Mouse (Mus musculus) hindbrain, embryonic 12.5 days (tissue): ENCODE measurements around the gene Sspo. TPM values are rescaled to one million over a fixed set of nuclear protein-coding genes. Genes with fewer than 3 reads are reported as not detected.

Experiments
- ATAC-seq: fragments of 200-750 bp; cut with Nextera tagmentation; 2 replicates; pipeline ENCODE4 v1.8.0; 2017; ENCODE audit warnings: moderate TSS enrichment; ENCODE audit not compliant: low FRiP score
- H3K27ac ChIP-seq: fragments of 300-500 bp; sonication (generic); 2 replicates; pipeline ENCODE4 v1.5.1; 2016; ENCODE audit warnings: mild to moderate bottlenecking
- H3K27me3 ChIP-seq: fragments of 300-500 bp; sonication (generic); 2 replicates; pipeline ENCODE4 v1.6.1; 2016; ENCODE audit warnings: mild to moderate bottlenecking
- H3K36me3 ChIP-seq: fragments of 300-500 bp; sonication (generic); 2 replicates; pipeline ENCODE4 v1.6.1; 2016; ENCODE audit warnings: mild to moderate bottlenecking
- H3K4me1 ChIP-seq: fragments of 300-500 bp; sonication (generic); 2 replicates; pipeline ENCODE4 v1.6.1; 2016
- H3K4me2 ChIP-seq: fragments of 300-500 bp; sonication (generic); replicated peaks from 2 replicates; pipeline ENCODE4 v1.6.1; 2016; ENCODE audit warnings: mild to moderate bottlenecking
- H3K4me3 ChIP-seq: fragments of 300-500 bp; sonication (generic); 2 replicates; pipeline ENCODE4 v1.5.1; 2016; ENCODE audit warnings: mild to moderate bottlenecking
- H3K9ac ChIP-seq: fragments of 300-500 bp; sonication (generic); 2 replicates; pipeline ENCODE4 v1.6.1; 2016; ENCODE audit warnings: mild to moderate bottlenecking, moderate library complexity
- H3K9me3 ChIP-seq: fragments of 300-500 bp; sonication (generic); replicated peaks from 2 replicates; pipeline ENCODE4 v1.6.1; 2016; ENCODE audit warnings: mild to moderate bottlenecking
- WGBS: fragments of 180-500 bp; shearing (Covaris S2); methylation state at CpG from one replicate; pipeline ENCODE4 v1.1.7; 2016; 5-methylcytosine and 5-hydroxymethylcytosine counted together
- polyA plus RNA-seq: library from polyadenylated mRNA; unstranded; fragments of >200 nt; fragmentation: Nextera tagmentation; extraction: Ambion mirVana; gene quantifications from 2 replicates; pipeline ENCODE4 v1.2.1, GENCODE M21; 2016

The Sspo gene
- 0.34 and 0.40 TPM in 2 replicates for polyA plus RNA-seq

DNA sequence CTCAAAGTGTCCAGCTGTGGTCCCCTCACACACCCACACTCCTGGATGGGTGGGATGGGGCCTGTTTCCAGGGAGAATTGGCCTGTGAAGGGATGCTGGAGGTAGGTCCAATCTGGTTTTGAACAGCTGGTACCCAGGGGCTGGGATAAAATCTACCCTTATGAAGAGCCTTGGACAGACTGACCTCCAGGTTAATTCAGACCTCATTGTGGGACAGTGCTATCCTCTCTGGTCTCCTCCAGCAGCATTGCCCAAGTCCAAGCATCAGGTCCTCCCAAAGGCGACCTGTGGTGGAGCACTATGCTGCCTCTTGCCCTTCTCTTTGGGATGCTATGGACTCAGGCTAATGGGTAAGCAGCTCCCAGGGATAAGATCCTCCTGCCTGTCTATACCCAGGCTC lies at the start of gene Sspo:
TSS of gene Sspo (plus strand) at position 301 of the 400 bp plus-strand sequence.
- no peak within 1 kb of the TSS for H3K4me2 ChIP-seq
- no peaks in the 10 kb centered on the region for H3K9me3 ChIP-seq
- WGBS: 81% methylated on average over 1 of the region's 1 CpGs
- H3K27me3 ChIP-seq: no peaks in the 10 kb centered on the region
- H3K4me3 ChIP-seq: no peak within 1 kb of the TSS
- H3K27ac ChIP-seq: no peak within 1 kb of the TSS
- H3K36me3 ChIP-seq: no peaks in the 10 kb centered on the region
- no peak within 1 kb of the TSS for H3K9ac ChIP-seq
- no peak for ATAC-seq
- peaks cover 15% of the 10 kb centered on the region for H3K4me1 ChIP-seq

DNA sequence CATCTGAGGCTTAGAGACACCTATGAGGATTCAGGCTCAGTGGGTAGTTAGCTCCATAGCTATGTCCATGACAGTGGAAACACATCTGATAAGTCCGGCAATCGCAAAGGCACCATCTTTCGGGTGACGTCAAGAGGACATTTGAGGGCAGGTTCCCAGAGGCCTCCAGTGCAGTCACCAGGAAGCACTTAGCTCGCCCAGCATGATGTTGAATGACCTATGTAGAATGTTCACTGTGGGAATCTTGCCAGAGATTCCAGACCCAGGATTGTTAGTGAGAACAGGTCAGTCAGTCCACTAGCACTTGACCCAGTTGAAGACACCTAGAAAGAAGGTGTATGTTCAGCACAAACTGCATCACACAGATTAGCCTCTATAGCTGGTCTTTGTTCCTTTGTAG lies 48.1 kb upstream of the Sspo start:
- 96% methylated on average over 5 of the region's 5 CpGs for whole genome bisulfite sequencing
- ATAC-seq: no peak

DNA sequence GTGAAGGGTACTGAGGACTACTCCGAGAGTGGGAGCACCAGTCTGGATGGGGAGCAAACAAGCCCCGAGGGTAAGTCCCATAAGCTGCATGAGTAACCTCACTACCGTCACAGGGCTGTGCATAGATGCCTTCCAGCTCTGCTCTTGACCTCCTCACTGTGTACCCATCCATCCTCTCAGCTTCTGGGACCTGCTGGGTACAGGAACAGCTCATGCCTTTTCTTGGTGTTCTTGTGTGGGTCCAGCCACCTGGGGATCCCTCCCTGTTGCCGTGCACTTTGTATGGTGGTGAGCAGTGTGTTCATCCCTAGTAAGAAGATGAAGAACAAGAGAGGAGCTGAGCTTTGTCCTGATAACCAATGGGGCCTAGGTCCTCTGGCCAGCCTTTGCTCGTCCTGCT lies 44.0 kb upstream of the Sspo start:
- Histone ChIP-seq H3K4me3 (no peak overlapping the region), H3K4me1 (no peaks in the 10 kb centered on the region), H3K27ac (no peak overlapping the region), H3K4me2 (no peak overlapping the region), H3K36me3 (peaks cover 52% of the 10 kb centered on the region), H3K9ac (no peak overlapping the region), H3K9me3 (no peaks in the 10 kb centered on the region), H3K27me3 (no peaks in the 10 kb centered on the region)
- WGBS: 99% methylated on average over 5 of the region's 5 CpGs
- ATAC-seq: no peak

More for the DNA sequence above, 48.1 kb upstream of the Sspo start:
- peaks cover 12% of the 10 kb centered on the region for H3K36me3 ChIP-seq
- no peak overlapping the region for H3K4me3 ChIP-seq
- H3K9me3 ChIP-seq: no peaks in the 10 kb centered on the region
- H3K4me2 ChIP-seq: no peak overlapping the region
- H3K9ac ChIP-seq: no peak overlapping the region
- H3K4me1 ChIP-seq: peaks cover 16% of the 10 kb centered on the region
- H3K27me3 ChIP-seq: no peaks in the 10 kb centered on the region
- no peak overlapping the region for H3K27ac ChIP-seq

DNA sequence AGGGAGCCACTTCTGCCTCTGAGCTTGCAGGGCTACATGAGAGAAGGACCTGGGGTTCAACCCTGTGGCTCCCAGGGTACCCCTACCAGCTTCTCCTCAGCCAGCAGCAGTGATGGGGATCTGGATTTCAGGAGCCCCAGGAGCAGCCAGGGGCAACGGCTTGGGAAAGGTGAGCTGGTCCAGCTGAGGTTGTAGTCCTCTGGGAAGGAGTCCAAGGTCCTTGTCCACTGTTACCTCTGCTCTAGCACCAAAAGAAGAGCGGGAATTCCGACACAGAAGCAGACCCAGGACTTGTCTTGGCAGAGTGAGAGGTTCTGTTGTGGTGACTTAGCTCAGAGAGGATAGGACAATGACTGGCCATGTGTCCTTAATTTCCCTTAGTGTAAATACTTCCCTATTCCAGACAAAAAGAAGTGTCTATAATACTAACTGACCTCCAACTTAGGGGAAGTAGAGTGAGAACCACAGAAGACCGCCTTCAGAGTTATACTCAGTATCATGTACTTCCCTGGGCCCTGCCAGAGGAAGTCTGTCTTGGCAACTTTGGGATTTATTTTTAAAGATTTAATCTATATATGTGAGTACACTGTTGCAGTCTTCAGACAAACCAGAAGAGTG lies 38.2 kb upstream of the Sspo start:
- Histone ChIP-seq H3K36me3 (peaks cover 99% of the 10 kb centered on the region), H3K27ac (no peak overlapping the region), H3K9me3 (no peaks in the 10 kb centered on the region), H3K4me1 (no peaks in the 10 kb centered on the region), H3K9ac (no peak overlapping the region), H3K27me3 (no peaks in the 10 kb centered on the region), H3K4me3 (no peak overlapping the region), H3K4me2 (no peak overlapping the region)
- 98% methylated on average over 4 of the region's 4 CpGs for WGBS
- ATAC-seq: no peak

DNA sequence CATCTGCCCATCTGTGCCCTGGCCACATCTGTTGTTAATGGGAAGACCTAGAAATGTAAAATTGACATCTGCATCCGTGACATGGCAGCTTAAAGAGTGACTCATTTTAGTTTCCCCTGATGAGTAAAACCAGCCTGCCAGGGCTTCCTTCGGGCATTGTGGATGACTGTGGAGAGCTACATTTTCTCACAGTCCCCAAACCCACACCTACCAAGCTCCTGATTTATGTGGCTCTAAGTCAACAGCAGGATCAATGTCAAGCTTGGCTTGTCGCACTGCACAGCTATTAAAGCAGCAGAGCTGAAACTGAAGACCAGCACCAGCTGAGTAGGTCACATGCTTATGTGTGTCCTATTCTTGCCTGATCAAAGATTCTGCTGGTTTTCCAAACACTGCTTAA lies 37.5 kb upstream of the Sspo start:
- ATAC-seq: no peak
- Histone ChIP-seq H3K9ac (no peak overlapping the region), H3K27ac (no peak overlapping the region), H3K36me3 (peaks cover 99% of the 10 kb centered on the region), H3K4me1 (no peaks in the 10 kb centered on the region), H3K9me3 (no peaks in the 10 kb centered on the region), H3K4me3 (no peak overlapping the region), H3K27me3 (no peaks in the 10 kb centered on the region), H3K4me2 (no peak overlapping the region)
- 87% methylated on average over 3 of the region's 3 CpGs for WGBS

DNA sequence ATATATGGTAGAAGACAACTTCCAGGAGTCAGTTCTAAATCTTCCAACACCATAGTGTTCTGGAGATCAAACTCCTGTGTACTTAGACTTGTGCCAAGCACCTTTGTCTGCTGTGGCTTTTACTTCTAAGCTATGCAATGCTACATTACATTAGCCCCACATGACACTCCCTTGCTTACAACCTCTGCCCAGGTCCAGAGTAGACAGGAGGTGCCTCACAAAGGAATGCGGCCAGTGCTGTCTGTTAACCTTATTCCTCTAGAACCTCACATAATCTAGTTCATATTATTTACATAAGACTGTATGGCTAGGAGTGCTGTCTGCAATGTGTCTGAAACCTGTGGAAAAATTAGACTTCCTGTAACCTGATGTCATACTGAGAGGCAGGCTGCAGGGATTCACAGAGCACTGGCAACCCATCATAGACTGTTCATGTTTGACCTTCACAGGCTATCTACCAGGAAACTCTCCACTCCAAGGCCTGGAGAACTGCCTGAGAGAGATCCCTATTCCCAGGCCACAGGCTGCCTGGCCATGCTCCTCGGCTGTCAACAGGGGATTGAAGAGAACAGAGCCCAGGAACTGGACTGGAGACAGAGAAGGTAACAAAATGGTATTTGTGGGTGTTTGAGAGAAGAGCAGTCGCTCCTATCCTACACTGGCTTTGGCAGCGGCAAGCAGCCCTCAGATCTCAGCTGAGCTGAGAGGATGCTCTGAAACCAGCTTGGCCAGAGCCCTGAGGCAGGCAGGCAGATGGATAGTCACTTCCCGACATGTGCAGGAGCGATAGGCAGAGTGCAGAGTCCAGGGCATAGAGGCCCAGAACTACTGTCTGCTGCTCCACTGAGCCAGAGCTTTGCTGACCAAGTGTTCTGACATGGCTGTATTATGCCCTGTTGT lies 36.6 kb upstream of the Sspo start:
- no peaks in the 10 kb centered on the region for H3K27me3 ChIP-seq
- ATAC-seq: no peak
- H3K9me3 ChIP-seq: no peaks in the 10 kb centered on the region
- no peak overlapping the region for H3K4me2 ChIP-seq
- H3K4me1 ChIP-seq: no peaks in the 10 kb centered on the region
- peaks cover 100% of the 10 kb centered on the region for H3K36me3 ChIP-seq
- no peak overlapping the region for H3K9ac ChIP-seq
- no peak overlapping the region for H3K4me3 ChIP-seq
- WGBS: 96% methylated on average over 6 of the region's 6 CpGs
- no peak overlapping the region for H3K27ac ChIP-seq

DNA sequence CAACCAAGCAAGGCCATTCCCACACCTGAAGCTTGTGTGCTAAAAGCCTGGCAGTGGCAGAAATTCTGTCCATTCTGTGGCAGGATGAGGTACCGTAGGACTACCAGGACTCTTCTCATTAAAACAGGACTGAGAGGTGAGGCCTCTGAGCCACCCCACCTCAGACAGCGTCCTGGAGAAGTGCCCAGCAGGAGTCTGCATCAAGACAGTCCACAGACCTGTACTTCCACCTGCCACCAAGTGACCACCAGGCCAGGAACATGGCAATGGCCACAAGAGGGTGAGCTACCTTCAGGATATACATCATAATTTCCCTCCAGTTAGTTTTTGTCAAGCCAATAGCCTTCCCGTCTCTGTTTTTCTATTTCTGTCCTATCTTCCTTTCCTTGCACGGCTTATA lies 35.9 kb upstream of the Sspo start:
- peaks cover 100% of the 10 kb centered on the region for H3K36me3 ChIP-seq
- H3K4me1 ChIP-seq: no peaks in the 10 kb centered on the region
- H3K9ac ChIP-seq: no peak overlapping the region
- no peak for ATAC-seq
- no peak overlapping the region for H3K4me2 ChIP-seq
- no peaks in the 10 kb centered on the region for H3K9me3 ChIP-seq
- WGBS: 91% methylated on average over 4 of the region's 4 CpGs
- H3K4me3 ChIP-seq: no peak overlapping the region
- no peak overlapping the region for H3K27ac ChIP-seq
- H3K27me3 ChIP-seq: no peaks in the 10 kb centered on the region

DNA sequence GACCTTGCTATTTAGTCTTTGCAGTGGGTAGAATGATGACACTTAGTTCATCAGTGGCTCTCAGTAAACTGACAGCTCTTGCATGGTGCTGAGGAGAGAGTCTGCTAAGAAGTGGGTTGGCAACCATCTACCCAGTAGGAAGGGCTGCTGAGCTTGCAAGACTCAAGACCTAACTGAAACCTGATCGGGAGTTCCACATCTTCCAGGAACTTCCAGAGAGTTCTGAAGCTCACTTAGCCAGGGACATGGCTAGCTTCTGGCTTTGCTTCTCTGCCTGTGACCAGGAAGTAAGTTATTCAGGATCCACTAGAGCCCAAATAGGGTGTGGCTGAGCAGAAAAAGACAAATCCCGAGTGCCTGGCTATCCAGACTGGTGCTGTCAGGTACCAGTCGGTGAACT lies 35.4 kb upstream of the Sspo start:
- no peaks in the 10 kb centered on the region for H3K9me3 ChIP-seq
- no peak overlapping the region for H3K4me3 ChIP-seq
- ATAC-seq: no peak
- no peaks in the 10 kb centered on the region for H3K27me3 ChIP-seq
- no peaks in the 10 kb centered on the region for H3K4me1 ChIP-seq
- no peak overlapping the region for H3K4me2 ChIP-seq
- WGBS: 92% methylated on average over 3 of the region's 3 CpGs
- no peak overlapping the region for H3K9ac ChIP-seq
- H3K27ac ChIP-seq: no peak overlapping the region
- H3K36me3 ChIP-seq: peaks cover 99% of the 10 kb centered on the region

DNA sequence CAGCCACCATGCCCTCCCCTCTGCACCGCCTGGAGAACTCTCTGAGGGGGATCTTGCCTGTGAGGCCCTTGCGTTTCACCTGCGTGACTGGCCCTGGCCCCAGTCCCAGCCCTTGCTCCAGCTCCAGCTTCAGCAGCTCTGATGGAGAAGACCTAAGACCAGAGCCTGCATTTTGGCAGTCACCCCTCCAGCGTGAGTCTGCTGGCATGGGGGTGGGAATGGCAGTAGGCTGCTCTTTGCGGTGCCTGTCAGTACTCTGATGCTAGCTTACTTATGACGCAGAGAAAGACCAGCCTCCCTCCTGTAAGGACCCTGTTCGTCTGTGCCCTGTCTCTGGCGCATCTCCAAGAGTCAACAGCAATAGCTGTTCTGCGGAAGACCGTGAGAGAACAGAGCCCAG lies 34.9 kb upstream of the Sspo start:
- no peak overlapping the region for H3K27ac ChIP-seq
- 93% methylated on average over 10 of the region's 10 CpGs for WGBS
- H3K36me3 ChIP-seq: peaks cover 99% of the 10 kb centered on the region
- no peaks in the 10 kb centered on the region for H3K9me3 ChIP-seq
- no peak overlapping the region for H3K4me2 ChIP-seq
- H3K27me3 ChIP-seq: no peaks in the 10 kb centered on the region
- H3K4me1 ChIP-seq: no peaks in the 10 kb centered on the region
- H3K9ac ChIP-seq: no peak overlapping the region
- ATAC-seq: no peak
- no peak overlapping the region for H3K4me3 ChIP-seq

DNA sequence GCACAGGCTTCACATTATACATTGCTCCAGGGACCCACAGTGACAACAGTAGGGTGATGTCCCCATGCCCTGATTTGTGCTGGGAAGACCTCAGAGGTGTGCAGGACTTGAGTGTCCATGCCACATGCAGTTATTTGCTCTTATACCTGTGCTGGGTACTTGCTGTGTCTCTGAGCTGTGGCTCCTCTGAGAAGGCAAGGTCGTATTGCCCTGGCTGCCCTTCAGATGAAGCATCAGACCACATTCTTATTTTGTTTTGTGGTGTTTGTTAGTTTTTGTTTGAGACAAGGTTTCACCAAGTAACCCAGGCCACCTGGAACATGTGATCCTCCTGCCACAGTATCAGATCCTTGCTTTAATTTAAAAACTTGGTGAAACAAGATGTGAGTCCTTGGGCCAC lies 33.1 kb upstream of the Sspo start:
- H3K4me1 ChIP-seq: no peaks in the 10 kb centered on the region
- ATAC-seq: no peak
- no peak overlapping the region for H3K4me3 ChIP-seq
- H3K27me3 ChIP-seq: no peaks in the 10 kb centered on the region
- H3K27ac ChIP-seq: no peak overlapping the region
- no peak overlapping the region for H3K9ac ChIP-seq
- peaks cover 89% of the 10 kb centered on the region for H3K36me3 ChIP-seq
- H3K4me2 ChIP-seq: no peak overlapping the region
- WGBS: 95% methylated on average over 1 of the region's 1 CpGs
- no peaks in the 10 kb centered on the region for H3K9me3 ChIP-seq

DNA sequence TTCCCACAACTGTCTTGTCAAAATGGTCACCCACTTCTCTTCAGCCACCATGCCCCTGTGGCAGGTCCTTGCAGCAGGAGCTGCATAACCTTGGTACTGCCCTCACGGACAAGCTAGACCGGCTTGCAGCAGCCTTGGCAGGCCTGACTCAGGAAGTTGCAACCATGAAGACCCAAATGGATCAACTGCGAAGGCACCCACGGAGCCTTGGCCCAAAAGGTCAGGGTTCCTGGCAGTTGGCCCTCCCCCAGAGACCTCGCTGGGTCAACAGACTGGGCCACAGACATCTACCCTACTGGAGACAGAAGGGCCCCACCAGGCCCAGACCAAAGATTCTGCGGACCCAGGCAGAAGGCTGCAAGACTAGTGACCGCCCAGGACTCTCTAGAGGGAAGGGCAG lies 32.4 kb upstream of the Sspo start:
- Histone ChIP-seq H3K36me3 (peaks cover 81% of the 10 kb centered on the region), H3K4me2 (no peak overlapping the region), H3K4me1 (0 out of 2 replicates have a peak, but pooled peaks cover 3% of the 10 kb centered on the region), H3K9me3 (no peaks in the 10 kb centered on the region), H3K27ac (no peak overlapping the region), H3K27me3 (no peaks in the 10 kb centered on the region), H3K9ac (no peak overlapping the region), H3K4me3 (no peak overlapping the region)
- no peak for ATAC-seq
- WGBS: 91% methylated on average over 7 of the region's 7 CpGs

DNA sequence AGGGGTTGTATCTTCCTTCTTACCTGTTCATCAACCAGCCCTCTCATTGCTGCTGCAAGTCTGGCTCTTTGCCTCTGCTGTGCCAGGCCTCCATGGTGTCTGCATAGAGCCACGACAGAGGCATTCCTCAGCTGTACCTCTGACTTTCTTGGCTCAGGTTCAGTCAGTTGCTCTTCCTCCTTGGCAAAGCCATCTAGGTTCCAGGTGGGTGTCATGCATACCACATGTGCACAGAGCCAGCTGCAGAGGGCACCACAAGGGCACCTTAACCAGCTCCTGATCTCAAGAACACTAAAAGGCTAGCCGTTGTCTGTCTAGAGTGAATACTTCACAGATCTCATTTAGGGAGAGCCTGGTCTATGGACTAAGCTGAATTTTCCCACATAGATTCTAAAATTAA lies 31.5 kb upstream of the Sspo start:
- Histone ChIP-seq H3K9me3 (no peaks in the 10 kb centered on the region), H3K4me2 (no peak overlapping the region), H3K4me1 (peaks cover 7% of the 10 kb centered on the region; the same call in 1 of the 2 replicates), H3K9ac (no peak overlapping the region), H3K27me3 (no peaks in the 10 kb centered on the region), H3K4me3 (no peak overlapping the region), H3K27ac (no peak overlapping the region), H3K36me3 (peaks cover 73% of the 10 kb centered on the region)
- no peak for ATAC-seq
- 91% methylated on average over 2 of the region's 2 CpGs for WGBS

DNA sequence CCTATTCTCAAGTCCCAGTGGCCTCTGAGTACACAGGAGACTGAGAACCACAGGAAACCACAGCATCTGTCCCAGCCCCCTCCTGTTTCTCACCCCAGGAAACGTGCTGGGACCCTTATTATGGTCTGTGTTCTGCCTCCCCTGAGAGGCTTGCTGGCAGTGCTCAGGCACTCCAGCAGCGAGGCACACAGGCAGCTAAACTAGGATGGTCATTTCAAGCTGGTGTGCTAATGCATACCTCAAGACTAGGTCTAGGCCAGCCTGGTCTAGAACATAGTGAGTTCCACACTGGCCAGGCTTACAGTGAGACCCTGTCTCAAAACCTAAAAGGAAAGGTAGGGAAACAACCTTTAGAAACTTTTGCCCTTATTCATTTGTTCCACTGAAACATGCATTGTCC lies 27.4 kb upstream of the Sspo start:
- H3K4me1 ChIP-seq: peaks cover 7% of the 10 kb centered on the region; the same call in 1 of the 2 replicates
- WGBS: 20% methylated on average over 2 of the region's 2 CpGs
- peak overlapping the region; percentile 44 for H3K27ac ChIP-seq
- no peak overlapping the region for H3K4me2 ChIP-seq
- H3K27me3 ChIP-seq: no peaks in the 10 kb centered on the region
- peaks cover 31% of the 10 kb centered on the region for H3K36me3 ChIP-seq
- no peak for ATAC-seq
- H3K9ac ChIP-seq: no peak overlapping the region
- no peaks in the 10 kb centered on the region for H3K9me3 ChIP-seq
- no peak overlapping the region for H3K4me3 ChIP-seq
